Mouse (Mus musculus): ENCODE data around the gene Npepps. TPM values are rescaled to one million over a fixed set of nuclear protein-coding genes. Genes with fewer than 3 reads are reported as not detected.

The Npepps gene
- 136 TPM for polyA plus RNA-seq (2014; fragmentation: Illumina TruSeq; extraction: RNeasy Lipid Tissue Mini Kit (QIAGEN cat#74804))

DNA sequence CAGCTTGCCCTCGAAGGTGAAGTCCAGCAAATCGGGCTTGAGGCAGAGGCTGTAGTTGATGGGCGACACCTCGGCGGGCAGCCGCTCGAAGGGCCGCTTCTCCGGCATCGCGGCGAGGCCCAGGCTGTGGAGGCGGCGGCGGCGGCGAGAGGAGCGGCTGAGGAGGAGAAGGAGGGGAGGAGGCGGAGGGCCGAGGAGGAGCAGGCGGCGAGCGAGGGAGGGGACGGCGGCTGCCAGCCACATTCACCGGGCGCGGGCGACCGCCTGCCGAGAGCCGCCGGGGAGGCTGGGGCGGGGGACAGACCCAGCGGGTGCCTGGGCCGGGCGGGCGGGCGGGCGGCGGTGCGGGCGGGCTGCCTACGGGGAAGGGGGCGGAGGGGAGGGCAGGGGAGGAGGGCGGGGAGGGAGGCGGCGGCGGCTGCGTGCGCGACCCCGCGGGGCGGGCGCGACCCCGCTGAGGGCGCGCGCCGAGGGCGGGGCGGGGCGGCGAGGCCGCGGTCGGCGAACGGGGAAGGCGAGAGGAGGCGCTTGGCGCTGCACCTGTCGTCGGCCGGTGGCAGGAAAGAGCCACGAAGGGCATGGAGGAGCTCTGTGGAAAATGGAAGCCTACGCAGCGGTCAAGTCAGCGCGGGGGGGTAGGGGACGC, at the start of gene Npepps:
Npepps (minus strand) TSS at position 423 of the 646 bp plus-strand sequence.

DNA sequence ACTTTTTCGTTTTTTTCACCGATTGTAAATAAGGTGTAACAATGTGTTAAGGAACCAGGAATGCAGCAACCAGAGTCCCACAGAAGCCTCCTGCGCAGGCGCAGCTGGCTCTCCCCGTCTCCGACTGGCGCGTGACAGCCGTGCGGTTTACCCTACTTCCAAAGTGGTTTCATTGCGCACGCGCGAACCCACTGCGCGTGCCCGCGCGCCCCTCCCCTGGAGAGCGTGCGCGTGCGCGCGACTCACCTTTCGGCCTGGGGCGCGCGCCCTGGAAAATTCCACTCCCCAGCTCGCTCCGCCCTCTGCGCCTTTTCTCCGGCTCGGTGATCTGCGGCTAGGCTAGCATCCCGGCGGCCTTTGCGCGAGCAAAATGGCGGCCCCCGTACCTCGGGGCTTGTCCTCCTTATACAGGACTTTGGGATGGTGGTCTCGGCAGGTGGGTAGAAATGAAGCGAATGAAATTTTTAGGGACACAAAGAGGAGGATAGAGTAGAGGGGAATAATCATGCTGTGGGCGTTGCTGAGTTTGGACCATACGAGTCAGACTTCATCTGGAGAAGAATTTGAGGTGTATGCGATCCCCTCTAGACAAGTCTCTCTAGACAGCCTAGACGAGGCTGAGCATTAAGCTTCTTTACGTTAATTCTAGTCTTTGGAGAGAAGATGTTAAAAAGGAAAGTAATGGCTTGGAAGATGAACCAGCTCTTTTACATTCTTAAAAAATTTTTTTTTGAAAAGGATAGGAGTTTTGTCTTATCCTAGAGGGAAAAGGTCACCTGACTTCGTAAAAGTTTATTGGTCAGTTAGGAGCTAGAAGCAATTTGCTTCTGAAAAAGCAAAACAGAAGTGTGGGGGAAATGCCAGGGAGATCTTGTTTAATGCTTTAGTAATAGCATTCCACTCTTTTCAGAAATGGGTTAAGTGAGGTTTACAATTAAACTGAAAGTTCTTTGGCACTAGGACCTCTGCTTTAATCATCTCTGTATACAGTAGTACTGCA, 35.4 kb upstream of the Npepps start, which contains the start of gene Mrpl45:
Mrpl45 (plus strand) TSS at position 213 of the 1,000 bp plus-strand sequence.

DNA sequence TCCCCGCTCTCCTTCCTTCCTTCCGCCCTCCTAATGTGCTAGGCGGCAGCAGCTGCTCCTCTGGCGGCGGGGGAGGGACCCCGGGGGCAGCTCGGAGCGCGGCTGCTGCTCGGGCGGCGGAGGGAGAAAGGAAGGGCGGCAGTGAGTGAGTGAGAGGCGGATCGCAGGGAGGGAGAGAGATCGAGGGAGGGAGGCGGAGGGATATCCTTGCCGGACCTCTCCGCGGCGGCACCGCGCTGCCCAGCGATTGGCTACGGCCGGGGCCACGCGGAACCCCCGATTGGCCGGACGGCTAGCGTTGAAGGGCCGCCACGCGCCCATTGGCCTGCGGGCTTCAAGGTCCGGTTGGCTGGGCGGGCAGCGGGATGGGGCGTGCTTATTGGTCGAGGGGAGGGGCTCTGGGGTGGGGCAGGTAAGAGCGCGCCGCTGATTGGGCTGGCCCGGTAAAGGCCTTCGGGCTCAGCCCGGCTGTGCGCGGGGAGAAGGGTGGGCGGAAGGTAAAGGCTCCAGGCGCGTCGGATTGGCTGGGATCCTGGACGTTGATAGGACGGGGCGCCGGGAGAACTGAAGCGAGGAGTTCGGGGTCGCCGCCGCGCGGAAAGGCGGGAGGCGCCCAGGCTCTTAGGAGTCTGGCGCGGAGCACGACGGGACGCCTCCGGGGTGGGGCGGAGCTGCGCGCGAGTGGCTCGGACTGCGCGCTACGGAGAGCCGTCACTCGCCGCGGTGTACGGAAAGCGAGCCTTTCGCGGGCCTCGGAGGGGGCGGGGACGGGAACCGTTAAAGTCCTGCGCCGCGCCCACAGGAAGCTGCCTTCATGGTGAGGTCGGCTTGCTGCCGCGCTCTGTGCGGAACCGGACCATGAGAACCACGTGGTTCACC, 92.4 kb downstream of the Npepps start, which contains the start of gene Kpnb1:
Kpnb1 (minus strand) TSS at position 118 of the 879 bp plus-strand sequence.

Other genes starting within 250 kb of the Npepps start
- gene Lrrc46, start 239.2 kb downstream of the Npepps start, polyA plus RNA-seq (2014; fragmentation: Illumina TruSeq; extraction: RNeasy Lipid Tissue Mini Kit (QIAGEN cat#74804)), result 0.48 TPM
- 11.5 TPM for gene Mrpl10, start 239.1 kb downstream of the Npepps start, polyA plus RNA-seq (2014; fragmentation: Illumina TruSeq; extraction: RNeasy Lipid Tissue Mini Kit (QIAGEN cat#74804))
- gene Osbpl7, start 230.0 kb downstream of the Npepps start, polyA plus RNA-seq (2014; fragmentation: Illumina TruSeq; extraction: RNeasy Lipid Tissue Mini Kit (QIAGEN cat#74804)), result not detected
- gene Tbx21, start 165.3 kb downstream of the Npepps start, polyA plus RNA-seq (2014; fragmentation: Illumina TruSeq; extraction: RNeasy Lipid Tissue Mini Kit (QIAGEN cat#74804)), result not detected
- not detected for gene Tbkbp1, start 129.1 kb downstream of the Npepps start, polyA plus RNA-seq (2014; fragmentation: Illumina TruSeq; extraction: RNeasy Lipid Tissue Mini Kit (QIAGEN cat#74804))
- gene Kpnb1, start 92.8 kb downstream of the Npepps start, polyA plus RNA-seq (2014; fragmentation: Illumina TruSeq; extraction: RNeasy Lipid Tissue Mini Kit (QIAGEN cat#74804)), result 205 TPM
- gene Mrpl45, start 35.1 kb upstream of the Npepps start, polyA plus RNA-seq (2014; fragmentation: Illumina TruSeq; extraction: RNeasy Lipid Tissue Mini Kit (QIAGEN cat#74804)), result 26.3 TPM
- gene Gpr179, start 71.4 kb upstream of the Npepps start, polyA plus RNA-seq (2014; fragmentation: Illumina TruSeq; extraction: RNeasy Lipid Tissue Mini Kit (QIAGEN cat#74804)), result 0.11 TPM
- gene Socs7, start 81.9 kb upstream of the Npepps start, polyA plus RNA-seq (2014; fragmentation: Illumina TruSeq; extraction: RNeasy Lipid Tissue Mini Kit (QIAGEN cat#74804)), result 24.3 TPM
- 7.1 TPM for gene Arhgap23, start 134.9 kb upstream of the Npepps start, polyA plus RNA-seq (2014; fragmentation: Illumina TruSeq; extraction: RNeasy Lipid Tissue Mini Kit (QIAGEN cat#74804))
- gene 4933428G20Rik, start 219.7 kb upstream of the Npepps start, polyA plus RNA-seq (2014; fragmentation: Illumina TruSeq; extraction: RNeasy Lipid Tissue Mini Kit (QIAGEN cat#74804)), result not detected

Measured in ovary, adult 10 weeks (tissue).